Mouse (Mus musculus) induced T-regulatory cell, adult 2 months (primary cell): ENCODE measurements around the gene Cd47.
A peak's percentile ranks its signal among the peaks of the same experiment; 100 is the strongest.

Experiments used
- DNase-seq: peaks from one replicate; pipeline ENCODE4 v3.0.0-alpha.2; 2012; ENCODE audit warnings: low read depth

Gene Cd47

DNA sequence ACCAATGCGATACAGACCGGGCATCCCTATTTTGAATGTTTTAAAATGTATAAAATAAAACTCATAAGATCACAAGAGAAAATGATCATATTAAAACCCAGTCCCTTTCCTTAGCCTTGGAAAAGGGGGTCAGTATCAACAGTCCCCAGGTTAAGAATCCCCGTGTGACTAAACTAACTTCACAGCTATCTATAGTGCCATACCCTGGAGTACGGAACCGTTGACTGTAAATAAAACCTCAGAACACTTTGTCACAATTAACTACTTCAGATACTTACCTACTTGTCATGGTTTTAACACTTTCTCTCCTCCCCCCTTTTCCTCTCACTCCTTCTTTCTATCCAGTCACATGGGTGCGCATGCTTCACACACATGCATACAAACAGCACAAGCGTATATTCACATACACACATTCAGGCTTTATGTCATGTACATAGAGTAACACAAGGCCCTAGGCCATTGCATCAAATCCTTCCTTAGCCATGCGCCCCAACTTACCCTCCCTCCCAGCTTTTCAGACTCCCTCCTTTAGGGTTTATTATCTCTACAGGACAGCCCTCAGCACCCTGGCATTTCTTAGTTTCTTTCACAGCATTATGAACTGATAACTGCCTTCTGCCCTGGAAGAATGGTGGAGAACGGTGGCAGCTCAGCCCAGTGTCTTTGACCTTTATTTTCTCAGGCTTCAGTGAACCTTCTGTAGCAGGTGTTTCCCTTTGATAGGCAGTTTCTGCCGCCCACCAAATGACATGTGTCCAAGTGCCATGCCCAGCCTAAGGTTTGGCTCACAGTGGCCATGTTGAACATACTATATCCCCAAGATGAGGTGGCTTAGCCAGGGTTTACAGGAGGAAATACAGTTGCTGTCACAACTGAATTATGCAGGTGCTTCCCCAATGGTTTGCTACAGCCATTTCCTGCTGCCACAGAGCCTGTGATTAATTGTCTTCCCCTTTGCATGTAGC, at the start of gene Cd47:
TSS of gene Cd47 (plus strand) at position 937 of the 965 bp plus-strand sequence.
- peak; percentile 72 for DNase-seq

DNA sequence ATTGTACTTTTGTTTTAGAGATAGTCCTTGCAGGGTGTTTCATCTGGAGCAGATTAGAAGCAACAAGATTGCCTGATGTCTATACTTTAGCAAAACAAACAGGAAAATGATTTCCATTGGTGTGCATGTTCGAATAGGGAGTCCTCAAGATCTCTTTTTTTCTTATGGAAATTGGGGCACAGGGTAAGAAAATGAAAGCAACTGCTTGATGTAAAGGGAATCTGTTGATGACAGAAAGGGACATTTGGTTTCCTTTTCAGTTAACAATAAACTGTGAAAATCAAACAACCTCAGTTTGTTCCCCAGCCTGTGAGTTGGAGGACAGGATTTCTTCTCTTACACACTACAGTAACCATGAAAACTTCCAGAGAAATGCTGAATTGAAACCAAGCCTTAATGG, 47.4 kb upstream of the Cd47 start:
- no peak for DNase-seq

DNA sequence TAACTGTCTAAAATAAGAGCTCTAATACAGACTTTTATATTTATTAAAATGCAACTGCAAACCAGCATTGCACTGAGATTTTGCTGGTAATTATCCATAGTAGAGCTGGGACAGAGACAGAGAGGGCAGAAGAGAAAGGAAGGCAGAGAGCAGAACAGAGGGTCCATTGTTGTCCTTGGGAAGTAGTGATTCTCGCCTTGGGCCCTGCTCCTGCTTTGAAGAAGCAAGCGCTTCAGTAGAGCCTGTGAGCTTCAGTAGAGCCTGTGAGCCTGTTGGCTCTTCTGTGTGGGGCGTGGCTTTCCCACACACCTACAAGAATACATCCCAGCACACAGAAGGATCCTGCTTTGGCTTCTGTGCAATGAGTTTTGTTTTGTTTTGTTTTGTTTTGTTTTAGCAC, 47.0 kb upstream of the Cd47 start:
- DNase-seq = no peak

DNA sequence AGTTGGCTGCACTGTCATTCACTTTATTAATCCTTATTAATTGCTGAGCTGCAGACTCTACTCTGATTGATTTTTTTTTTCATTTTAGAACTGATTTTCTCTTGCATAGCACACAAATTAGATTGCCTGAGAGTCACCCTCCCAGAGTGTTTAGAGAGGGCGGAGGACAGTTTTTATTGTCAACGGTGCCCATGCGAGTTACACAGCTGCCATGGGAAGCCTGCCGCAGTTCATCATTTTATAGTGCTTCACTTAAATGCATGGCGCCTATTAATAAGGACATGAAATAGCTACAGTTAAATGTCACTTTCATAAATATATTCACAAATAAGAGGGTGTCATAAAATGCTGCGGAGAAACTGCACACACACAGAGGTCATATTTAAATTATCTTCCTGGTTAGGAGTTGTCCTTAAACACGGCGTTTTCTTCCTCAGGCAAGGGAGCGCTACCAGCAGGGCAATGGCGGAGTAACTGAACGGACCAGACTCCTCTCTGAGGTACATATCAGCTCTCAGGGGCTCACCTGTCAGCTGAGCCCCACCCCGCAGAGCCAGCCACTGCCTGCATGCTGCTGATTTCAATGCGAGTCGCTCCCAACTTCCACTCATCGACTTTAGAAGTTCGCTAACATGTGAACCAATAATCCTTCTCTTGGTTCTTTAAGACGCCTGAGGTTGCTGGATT, 39.7 kb upstream of the Cd47 start:
- DNase-seq = no peak

DNA sequence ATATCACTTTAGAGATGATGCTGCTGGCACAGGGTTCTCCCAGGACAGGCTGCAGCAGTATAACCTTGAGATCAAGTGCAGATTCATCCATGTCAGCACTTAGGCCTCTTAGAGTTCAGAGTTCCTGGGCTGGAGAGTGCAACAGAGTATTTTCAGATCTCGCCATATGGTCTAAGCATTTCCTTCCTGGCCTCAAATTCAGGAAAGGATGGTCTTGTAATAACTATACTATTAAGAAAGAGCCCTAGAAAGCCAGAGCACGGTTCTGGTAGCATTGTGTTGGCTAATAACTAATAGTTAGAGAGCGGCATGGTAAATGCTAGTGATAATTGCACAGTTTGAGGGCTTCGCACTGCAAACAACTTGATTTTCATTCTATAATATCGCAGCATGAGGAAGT, 38.4 kb upstream of the Cd47 start:
- no peak for DNase-seq

DNA sequence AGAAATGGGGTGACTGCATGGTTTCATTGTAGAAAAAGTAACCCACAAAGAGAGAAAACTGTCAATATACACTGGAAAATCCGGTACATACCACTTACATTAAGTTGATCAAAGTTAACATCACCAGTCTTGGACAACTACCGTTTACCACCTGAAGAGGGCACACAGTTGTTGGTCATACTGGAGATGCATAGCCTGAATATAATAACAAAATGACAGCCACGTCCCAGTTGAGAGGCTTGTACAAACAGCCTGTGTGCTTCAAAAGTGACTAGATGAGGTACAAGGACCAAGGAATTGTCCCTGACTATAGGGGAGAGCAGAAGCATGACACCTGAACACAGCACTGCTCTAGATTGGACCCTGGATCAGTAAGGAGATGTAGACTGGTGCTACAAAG, 34.0 kb upstream of the Cd47 start:
- peak; percentile 86 for DNase-seq

DNA sequence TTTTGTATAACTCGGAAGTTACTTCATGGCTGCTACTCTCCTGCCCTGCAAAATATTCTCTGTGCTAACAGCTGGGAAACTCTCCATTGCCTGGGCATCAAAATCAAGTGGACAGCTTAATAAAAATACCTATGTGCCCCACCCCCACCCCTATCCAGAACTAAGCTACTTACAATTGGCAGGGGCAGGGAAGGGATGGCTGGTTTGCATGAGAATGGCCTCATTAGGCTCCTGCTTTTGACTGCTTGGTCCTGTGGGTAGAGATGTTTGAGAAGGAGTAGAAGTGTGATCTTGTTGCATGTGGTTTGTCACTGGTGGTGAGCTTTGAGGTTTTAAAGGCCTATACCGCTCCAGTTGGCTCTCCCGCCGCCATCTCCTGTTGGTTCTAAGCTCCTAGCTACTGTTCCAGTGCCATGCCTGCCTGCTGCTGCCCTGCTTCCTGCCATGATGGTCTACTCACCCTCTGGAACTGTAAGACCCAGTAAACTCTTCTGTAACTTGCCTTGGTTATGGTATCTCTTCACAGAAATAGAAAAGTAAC, 31.8 kb upstream of the Cd47 start:
- DNase-seq = peak; percentile 56

DNA sequence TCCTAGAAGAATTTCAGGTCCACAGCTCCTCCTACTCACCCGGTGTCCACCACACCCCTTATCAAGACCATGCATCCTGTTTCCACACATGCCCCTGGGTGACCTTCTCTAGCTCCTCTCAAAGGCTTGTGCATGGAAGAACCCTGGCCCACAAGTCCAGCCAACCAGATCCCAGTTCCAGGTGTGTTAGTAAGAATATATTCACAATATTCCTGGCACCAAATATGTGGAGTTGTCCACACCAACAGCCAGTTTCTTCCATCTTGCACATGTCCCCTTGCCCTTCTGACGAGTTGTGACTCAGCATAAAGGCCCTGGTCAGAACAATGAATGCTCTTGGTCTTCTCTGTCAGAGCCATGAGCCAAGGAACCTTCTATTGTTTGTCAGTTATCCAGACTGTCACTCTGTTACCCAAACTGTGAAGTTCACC, 30.5 kb upstream of the Cd47 start:
- DNase-seq = peak; percentile 63

DNA sequence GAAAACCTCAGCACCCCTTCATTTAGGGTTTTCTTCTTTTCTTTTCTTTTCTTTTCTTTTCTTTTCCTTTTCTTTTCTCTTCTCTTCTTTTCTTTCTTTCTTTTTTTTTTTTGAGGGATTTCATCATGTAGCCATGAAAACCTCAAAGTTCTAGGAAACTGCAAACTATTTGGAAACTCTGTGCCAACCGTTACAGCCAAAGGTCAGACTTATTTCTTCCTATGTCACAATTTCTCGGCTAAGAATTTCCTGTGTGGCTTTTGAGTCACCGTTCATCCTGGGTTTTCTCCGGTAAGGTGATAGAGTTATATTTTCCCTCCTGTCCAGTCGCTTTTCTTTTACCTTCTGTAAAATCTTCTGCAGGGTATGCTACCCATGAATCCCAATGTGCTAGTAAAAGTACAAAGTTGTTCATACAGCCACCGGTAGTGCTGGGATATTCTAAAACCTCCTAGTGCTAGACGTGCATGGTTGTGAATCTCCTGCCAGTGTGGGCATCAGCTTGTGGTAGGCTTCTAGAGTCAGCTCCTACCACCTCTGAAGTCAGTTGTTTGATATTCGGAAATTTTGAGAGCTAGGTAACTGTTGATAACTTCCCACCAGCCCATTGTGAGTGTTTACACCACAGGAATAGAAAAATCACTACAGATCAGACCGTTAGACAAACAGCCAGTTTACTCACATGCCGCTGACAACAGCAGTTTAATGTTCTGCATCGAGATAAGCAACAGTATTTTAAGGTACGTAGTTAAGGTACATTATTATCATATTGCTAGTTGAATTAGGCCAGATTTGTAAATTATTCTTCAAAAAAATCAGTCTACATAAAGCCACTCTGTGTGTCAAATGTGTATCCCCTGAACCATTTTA, 29.8 kb upstream of the Cd47 start:
- peak; percentile 71 for DNase-seq

DNA sequence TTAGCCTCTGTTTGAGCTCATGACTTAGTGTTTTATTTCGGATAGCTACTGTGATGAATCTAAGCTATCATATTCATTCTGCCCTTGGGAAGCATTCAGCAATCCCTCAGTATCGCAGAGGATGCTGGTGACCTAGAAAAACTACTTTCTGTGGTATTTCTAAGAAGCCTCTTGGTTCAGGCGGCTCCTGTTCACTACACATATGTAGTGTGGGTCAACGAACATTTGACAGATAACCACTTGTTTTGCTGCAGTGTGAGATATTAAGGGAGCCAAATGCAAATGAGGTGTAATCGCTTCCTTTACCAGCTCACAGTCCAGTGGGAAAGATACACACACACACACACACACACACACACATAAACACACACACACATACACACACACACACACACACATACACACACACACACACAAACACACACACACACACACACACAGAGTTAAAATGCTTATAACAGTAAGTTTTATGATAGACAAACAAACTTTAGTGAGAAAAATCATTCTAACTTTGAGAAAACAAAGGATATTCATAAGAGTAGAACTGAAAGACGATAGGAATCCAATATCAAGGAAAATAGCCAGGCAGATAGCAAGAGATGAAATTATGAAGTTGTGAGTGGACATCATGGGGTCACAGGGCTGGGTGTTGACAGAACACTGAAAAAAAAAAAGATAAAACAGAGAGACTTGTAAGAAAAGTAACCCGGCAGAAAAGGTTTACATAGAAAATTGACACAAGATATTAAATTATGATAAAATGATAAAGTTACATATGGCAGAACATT, 28.5 kb upstream of the Cd47 start:
- peak; percentile 68 for DNase-seq

DNA sequence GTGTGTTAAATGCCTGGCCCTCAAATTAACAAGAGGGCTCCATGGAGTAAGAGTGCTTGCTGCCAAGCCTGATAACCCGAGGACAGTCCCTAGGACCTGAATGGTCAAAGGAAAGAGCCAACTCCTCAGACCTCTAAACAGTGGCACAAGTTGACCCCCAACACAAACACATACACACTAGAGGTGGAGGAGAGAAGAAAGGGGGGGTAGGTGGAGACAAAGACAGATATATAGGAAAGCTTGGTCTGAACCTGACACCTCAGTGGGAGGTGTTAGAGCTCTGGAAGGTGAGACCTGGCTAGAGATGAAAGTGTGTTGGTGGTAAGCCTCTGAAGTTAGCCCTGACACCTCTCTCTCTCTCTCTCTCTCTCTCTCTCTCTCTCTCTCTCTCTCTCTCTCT, 27.8 kb upstream of the Cd47 start:
- DNase-seq = peak; percentile 68

DNA sequence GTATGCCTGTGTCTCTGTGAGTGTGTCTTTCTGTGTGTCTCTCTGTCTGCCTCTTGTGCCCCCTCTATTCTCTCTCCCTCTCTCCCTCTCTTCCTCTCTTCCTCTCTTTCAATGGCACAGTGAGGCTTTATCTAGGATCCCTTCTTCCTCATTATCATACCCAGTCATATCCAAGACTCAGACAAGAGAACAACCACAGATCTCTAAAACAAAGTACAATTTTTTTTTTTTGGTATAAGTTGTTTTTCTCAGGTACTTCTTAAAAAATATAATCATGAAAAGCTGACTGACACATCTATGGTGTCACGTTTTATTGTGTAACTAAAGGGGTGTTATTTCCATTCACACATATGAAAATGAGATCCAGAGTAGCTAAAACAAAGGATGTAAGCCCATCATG, 27.3 kb upstream of the Cd47 start:
- DNase-seq = peak; percentile 53

DNA sequence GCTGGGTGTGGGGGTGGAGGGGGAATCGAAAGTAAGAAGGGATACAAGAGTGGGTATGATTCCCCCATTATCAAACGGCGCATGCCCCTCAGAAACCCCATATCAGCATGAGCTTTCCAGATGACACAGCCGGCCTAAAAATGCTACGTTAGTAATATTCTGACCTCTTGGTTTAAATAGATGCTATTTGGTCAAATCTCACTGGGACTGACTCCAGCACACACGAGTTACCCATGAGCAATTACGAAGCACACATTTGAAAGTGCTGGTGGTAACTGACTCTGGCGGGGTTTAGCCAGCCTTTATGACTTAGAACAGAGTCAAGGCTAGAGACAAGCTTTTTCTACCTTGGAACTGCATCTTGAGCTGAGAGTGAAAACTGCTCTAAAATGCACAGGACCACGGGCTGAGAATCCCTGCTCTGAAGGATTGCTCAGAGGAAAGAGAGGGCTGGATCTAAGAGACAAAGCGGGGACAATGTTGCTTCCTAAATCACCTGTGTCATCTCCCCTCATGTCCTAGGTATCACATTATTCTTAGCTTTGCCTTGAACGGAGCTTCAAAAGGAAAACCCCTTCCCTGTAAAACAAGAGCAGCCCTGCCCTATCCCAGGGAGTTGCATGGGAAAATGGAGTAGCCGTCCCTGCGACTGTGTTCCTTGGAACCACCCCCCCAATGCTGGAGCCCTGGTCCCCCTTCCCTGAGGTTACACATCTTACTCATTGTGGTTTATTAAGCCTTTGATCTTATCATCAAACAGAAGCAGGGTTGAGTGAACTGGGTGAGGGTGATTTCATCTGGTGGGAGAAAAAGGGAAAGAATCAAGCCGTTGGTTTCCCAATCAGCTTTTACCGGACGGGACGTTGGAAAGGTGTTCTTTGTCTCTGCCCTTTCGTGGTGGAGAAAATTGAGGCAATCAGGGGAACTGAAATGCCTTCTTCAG, 26.0 kb upstream of the Cd47 start:
- peak; percentile 76 for DNase-seq

DNA sequence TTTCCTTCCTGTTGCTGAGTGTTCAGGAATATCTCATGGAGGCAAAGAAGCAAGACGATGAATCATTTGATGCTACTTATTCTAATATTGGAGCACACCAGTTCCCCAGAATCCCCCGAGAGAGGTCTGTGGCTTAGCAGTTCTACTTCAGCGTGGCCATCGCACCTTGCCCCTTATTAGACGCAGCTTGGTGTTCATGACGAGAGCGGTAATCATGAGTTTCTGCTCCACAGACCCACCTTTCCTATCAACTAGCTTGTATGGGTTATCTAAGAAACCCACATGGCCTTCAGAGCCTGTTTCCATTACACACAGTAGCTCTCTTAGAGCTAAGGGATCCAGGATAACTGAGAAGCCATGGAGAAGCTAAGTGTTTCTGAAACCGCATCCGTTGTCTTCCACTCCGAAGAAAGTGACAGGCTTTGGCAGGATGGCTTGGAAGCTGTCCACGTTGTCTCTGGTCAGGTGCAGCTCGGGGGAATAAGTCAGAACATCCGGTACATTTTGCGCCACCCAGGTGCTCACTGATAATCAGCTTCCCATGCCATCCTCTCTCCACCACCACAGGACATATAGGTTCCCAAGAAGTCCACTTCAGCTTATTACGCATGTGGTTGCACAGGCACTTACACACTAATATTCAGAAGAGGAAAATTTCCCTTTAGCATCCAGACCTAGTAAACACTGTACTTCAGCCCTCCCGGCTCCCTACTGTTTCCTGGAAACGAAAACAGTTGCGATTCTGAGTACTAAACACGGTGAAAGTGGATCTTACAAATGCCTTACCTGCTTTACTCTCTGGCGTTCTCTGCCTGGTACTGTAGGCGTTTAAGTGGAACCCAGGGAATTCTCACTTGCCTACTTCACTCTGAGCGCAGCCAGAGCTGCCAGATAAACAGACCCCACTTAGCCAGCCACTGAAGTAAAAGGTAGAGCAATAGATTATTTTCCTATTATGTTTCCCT, 25.0 kb upstream of the Cd47 start:
- DNase-seq = peak; percentile 76

DNA sequence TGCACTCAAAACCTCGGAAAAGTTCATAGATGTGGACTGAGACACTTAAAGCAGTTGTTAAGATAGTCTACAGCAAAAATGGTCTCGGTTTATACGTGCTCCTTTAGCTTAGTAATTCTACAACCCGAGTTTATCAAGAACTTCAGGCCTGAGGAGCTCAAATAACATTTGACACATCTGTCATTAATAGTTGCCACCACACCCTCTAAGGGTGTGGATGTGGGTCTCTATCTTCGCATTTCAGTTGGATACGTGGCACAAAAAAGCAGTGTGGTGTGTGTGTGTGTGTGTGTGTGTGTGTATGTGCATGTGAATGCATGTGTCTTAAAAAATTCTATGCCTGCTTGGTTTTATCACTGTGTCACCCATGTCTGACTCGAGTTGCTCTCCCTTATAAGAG, 23.4 kb upstream of the Cd47 start:
- no peak for DNase-seq

DNA sequence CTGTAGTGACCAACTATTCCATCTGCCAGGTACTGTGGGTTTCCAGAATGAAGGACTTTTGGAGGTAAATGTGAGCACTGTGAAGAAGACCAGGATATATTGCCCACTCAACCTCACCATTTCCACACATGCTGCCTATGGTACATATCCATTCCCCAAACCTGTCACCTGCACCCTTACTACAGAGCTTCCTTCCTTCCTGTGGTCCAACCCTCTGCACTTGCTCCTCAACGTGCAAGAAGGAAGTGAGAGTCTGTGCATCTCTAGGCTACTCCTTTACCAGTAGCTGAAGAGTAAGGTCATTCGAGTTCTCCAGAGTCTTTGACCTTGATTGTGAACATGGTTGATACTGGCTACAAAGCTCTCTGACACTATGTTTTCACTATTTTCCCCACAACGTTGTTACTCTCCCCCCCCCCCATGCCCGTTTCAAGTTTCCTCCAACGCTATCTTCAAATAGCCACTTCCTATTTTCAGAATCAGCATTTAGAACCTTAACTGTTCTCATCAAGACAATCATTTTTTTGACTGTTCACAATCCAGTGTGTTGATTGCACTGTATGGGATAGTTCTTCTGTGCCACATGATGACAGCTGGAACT, 18.7 kb upstream of the Cd47 start:
- peak; percentile 65 for DNase-seq

DNA sequence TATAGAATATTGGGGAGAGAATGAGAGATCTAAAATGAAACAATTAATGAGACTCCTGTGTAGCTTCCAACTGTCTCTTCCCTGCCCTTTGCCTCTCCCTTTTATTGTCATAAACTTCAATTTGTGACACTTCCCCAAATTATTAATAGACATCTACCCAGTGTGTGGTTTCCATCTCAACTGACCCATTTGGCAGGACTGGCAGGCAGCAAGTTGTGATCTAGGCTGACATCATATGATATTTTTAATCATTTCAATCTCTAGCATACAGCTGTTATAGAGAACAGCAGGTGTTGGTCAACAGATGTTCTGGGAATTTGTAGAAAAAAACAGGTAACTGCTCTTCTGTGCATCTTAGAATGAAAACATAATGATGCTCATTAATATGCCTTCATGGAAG, 17.0 kb upstream of the Cd47 start:
- DNase-seq = no peak

DNA sequence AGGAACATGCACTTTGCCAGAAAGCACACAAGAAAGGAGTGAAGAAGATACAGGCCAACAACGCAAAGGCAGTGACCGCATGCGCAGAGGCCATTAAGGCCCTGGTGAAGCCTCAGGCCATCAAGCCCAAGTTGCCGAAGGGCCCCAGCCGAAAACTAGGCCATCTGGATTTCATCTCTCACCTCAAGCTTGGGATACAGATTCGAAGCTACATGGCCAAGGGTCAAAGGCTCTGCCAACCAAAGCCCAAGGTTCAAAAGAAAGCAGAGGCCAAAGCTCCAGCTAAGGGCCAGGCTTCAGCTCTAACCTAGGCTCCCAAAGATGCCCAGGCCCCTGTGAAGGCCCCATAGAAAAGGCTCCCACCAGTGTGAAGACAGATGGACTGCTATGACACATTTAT, 14.2 kb upstream of the Cd47 start:
- no peak for DNase-seq
